Mouse (Mus musculus): ENCODE results near the gene Zfp652.
A peak's percentile ranks its signal among the peaks of the same experiment; 100 is the strongest.
"Not testable (repeated sequence)": the region's sequence is repeated elsewhere in the genome, so short reads cannot be mapped to it uniquely, and the experiment has no call there.

Gene Zfp652

DNA sequence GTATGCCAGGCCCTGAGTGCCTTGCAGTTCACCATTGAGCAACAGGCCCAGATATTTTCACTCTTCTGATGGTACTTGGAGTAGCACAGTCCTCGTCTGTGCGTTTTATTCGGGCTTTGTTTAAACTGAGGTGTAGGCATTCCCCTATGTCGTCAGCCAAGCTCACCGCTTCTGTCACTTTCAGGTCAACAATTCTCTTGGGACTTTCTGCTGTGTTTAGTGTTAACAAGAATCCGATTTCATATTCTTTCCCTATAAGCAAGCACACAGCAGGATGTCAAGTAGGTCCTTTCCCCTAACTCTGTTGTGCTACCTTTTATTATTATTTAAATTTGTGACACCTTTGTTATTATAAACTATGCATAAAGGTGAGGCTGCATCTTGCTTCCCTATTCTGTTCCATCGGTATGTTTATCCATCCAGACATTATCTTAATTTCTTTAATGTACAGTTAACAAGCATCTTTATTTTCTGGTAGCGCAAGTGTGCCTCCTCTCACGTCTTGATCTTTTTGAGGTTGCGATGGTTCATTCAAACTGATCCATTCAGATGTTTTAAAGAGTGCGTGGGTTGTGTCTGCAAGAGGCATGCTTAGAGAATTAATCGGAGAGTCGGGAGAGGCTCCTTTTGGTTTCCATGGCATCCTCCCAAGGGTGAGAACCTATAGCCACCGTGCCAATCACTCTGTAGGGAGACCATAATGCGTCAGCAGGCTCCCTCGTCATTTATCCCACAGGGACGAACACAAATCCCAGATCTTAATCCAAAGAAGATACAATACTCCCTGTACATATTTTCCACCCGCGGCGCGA, 145.4 kb downstream of the Zfp652 start:
- DNase-seq (ENCODE audit: low read depth), result no peak

DNA sequence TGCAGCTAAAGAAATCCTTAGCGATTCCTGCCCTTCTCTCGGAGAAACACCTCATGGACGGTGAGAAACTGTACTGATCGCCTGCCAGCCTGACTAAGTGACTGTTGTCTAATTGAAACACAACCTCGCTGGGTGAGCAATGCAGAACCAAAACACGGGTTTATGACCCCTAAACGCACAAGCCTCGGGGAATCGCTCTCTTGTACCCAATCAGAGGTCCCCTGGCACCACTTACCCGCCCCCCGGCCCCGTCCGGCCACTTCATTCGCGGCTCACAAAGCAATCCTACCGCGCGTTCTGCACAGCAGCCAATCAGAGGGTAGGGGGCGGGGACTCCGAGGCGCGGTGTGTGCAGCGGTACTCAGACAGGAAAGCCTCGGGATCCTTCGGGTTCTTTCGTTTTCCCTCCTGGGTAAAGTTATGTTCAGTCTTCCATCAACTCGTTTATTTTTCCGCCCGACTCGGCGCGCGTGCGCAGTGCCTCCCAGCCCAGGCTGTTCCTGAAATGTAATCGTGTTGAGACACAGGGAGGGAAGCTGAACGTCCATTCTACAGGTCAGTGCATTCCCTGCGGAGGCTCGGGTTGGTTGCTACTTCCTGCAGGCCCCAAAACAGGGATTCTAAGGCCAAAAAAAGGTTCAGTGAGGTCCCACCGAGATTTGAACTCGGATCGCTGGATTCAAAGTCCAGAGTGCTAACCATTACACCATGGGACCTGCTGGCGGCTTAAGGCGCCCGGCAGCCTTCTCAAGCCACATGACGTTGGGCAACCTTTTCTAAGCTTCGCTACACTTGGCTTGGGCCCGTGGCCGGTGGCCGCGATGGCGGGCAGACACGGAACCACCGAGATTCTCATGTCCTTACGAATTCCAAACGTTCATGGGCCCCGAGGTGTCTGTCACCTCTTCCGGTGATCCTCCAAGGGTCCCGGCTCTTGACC, 146.3 kb downstream of the Zfp652 start:
- peak; percentile 94 for DNase-seq (ENCODE audit: low read depth)

DNA sequence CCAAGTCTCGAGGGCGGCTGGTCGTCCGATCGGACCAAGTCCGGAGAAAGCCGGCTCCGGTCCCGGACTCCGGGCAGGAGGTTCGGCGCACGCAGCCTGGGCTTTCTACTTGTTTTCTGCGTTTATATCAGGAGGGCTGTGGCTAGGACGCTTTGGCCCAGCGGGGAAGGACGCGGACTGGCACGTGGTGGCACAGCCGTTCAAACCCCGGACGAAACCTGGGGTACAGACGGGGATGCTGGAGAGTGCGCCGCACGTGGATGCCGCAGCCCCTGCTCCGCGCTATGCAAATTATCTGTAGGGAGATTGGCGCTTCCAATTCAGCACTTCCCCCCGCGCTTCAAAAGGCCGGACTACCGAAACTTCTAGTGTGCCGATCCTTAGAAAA, 147.0 kb downstream of the Zfp652 start:
- DNase-seq (ENCODE audit: low read depth), result peak; percentile 46

- no peak for DNase-seq (ENCODE audit: low read depth)
Observed at GRCm38 (mm10) chr11:95860071-95860490, 147.6 kb downstream of the Zfp652 start.

DNA sequence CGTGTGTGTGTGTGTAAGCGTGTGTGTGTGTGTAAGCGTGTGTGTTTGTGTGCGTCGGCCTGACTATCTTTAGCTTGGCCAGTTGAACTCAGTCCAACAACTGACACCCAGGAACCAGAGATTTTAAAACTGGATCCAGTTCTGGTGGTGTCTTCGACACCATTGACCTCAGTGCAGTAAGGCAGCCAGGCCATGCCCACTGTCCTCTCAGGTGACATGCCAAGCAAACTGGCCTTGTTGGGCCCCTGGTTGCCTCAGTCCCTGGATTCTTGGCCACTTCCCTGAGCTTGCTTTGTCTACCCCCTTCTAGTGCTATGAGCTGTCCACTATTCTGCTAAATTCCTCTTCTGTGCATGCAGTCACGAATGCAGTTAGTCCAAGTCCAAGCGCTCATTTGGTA, 148.9 kb downstream of the Zfp652 start:
- DNase-seq (ENCODE audit: low read depth), result no peak

DNA sequence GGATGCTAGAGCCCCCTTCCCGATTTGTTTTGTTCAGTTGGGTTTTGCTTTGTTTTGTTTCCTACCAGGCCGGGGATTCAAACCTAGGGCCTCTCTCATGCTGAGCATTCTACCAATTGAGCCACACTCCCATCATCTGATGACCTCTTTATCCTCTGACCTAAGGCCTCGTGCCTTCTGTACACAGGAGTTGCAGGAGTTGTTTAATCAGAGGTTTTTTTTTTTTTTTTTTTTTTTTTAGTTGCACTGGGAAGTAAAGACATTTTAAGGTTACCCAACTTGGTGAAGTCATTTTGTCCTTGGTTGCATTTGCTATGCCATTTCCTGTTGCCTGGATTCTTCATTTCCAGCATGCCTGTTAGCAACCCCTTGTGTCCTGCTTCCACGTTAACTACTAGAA, 157.0 kb downstream of the Zfp652 start:
- no peak for DNase-seq (ENCODE audit: low read depth)

DNA sequence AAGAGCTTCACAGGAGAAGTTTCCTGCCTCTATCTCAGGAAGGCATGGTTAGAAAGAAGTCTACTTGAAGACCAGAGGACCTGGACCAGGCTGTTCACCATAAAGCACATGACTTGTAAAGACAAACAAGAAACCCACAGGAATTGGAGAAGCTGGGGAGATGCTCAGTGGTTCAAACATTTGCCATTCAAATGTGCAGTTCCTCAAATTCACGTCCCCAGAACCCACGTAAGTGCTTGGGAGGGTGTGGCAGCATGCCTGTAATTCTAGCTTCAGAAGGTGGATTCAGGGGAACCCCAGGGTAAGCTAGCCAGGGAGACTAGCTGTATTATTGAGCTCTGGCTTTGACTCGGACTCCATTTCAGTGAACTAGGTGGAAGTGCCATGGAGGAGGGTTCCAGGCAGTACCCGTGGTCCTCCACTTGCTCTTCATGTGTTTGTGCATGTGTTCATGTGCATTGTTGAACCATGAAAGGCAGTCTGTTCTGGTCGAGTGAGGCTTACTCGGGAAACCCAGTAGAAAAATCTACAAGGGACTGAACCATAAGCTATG, 157.5 kb downstream of the Zfp652 start:
- no peak for DNase-seq (ENCODE audit: low read depth)

GRCm38 (mm10) chr11:95875804-95876203, 163.3 kb downstream of the Zfp652 start:
- DNase-seq (ENCODE audit: low read depth), result no peak

DNA sequence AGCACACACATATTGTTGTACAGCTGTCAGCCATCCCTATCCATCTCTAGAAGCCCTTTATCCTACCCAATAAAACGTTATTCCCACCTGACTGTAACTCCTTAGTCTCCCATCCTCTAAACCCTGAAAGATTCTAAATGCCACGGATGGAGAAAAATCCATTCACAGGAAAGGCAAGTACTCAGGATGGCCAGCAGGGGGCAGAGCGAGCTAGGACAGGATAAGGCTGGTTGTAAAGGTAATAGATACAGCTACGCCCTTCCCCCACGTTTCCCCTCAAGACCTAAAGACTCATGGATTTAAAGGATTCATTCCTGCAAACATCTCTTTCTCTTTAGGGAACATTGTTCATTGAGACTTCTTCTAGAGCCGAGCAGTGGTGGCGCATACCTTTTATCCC, 163.8 kb downstream of the Zfp652 start:
- no peak for DNase-seq (ENCODE audit: low read depth)

DNA sequence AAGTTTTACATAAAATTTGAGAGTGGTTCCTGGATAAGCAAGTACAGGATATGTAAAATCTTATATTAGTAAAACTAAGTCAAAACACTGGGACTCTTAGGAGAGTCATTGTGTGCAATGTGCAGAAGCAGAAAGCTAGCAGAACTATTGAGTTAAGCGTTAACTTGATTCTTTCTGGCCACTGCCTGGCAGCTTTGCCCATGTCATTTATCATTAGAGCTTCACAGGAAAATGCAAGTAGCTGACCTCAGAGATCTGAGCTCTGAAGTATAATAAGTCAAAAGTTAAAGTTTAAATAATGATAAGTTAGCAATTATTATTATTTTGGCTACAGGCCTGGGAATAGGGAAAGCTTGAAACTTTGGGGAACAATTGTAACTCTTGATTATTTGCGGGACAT, 167.4 kb downstream of the Zfp652 start:
- DNase-seq (ENCODE audit: low read depth), result not testable (repeated sequence)
